Mouse (Mus musculus) ES-E14 (cell line): ENCODE results near the gene Mycbpap.

Experiments
- CHD2 ChIP-seq: IDR thresholded peaks from 2 replicates; pipeline ENCODE4 v1.6.1; 2014; ENCODE audit warnings: mild to moderate bottlenecking, low read depth, low read length, inconsistent platforms
- HCFC1 ChIP-seq: IDR thresholded peaks from 2 replicates; pipeline ENCODE4 v1.6.1; 2012; ENCODE audit warnings: low read length, inconsistent platforms, borderline replicate concordance; ENCODE audit not compliant: insufficient read depth
- MAFK ChIP-seq: IDR thresholded peaks from 2 replicates; pipeline ENCODE4 v1.6.1; 2014; ENCODE audit warnings: mild to moderate bottlenecking, low read depth, low read length, inconsistent platforms; ENCODE audit not compliant: insufficient read depth
- ZC3H11A ChIP-seq: IDR thresholded peaks from 2 replicates; pipeline ENCODE4 v1.6.1; 2012; ENCODE audit warnings: low read depth, mild to moderate bottlenecking, inconsistent platforms, low read length, borderline replicate concordance
- ZNF384 ChIP-seq: IDR thresholded peaks from 2 replicates; pipeline ENCODE4 v1.6.1; 2012; ENCODE audit warnings: low read depth, low read length, inconsistent platforms

GRCm38 (mm10) chr11:94461856-94462255 is 59.7 kb downstream of the Mycbpap start:
- no peak for TF ChIP-seq ZC3H11A
- TF ChIP-seq HCFC1: no peak
- no peak for TF ChIP-seq ZNF384
- TF ChIP-seq CHD2: no peak
- TF ChIP-seq MAFK: no peak
